Mouse (Mus musculus) frontal cortex, adult (tissue): ENCODE results near the gene Ptprt.
A peak's percentile ranks its signal among the peaks of the same experiment; 100 is the strongest.

Experiments
- ATAC-seq: cut with Nextera tagmentation; 2 replicates; pipeline ENCODE4 v1.9.2; 2017; ENCODE audit warnings: mild to moderate bottlenecking, moderate library complexity, mixed read lengths; ENCODE audit not compliant: low TSS enrichment

Ptprt gene

DNA sequence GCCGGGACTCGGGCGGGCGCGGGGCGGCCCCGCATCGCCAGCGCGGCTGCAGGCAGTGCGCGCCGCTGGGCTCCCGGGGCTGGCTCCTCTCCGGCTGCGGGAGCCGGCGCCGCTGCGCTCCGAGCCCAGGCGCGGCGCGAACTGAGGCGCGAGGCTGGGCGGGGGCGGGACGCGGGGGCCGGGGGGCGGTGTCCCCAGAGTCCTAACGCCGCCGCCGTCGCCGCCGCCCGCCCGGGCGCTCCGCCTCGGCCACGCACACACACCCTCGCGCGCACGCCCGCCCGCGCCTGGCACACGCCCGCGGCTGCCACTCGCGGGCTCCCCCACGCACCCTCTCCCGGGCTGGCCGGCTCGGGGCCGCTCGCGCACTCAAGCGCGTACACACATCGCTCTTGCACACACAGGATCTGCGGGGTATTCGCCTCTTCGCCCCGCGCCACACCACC is at the start of gene Ptprt:
TSS of gene Ptprt (minus strand) at position 207 of the 446 bp plus-strand sequence.
- peak; percentile 18 for ATAC-seq

DNA sequence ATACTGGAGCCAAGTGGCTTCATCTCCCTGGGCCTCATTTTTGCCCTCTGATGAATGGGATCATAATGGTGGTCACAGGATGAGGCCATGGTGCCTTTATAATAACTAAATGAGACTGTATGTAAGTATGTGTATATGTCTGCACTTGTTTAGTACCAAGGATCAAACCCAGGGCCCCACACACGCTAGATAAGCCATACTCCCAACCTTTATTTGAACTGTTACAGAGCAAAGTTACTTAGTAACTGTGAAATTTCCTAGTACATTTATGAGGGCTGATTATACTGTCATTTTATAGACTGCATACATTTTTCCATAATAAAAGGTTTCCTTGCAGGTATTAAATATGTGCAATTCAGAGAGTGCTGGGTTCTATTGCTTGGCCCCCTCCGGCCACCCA is 49.5 kb upstream of the Ptprt start:
- ATAC-seq = no peak

DNA sequence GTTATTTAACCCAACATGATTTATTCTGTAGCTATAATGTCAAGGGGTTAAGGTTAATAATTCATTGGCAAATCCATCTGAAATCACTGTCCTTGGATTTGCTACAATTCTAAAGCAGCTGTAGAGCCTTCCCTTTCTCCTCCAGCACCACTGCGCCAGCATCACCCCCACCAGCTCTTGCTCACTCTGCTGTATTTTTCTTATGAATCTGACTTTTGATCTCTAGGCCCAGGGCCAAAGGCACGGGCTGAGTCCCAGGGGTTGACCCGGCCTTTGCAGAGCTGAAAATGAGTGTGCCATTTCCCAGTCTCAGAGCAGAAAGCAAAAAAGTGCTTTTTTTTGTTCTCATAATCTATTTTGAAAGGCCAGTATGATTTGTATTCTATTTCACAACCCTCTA is 38.7 kb upstream of the Ptprt start:
- no peak for ATAC-seq

DNA sequence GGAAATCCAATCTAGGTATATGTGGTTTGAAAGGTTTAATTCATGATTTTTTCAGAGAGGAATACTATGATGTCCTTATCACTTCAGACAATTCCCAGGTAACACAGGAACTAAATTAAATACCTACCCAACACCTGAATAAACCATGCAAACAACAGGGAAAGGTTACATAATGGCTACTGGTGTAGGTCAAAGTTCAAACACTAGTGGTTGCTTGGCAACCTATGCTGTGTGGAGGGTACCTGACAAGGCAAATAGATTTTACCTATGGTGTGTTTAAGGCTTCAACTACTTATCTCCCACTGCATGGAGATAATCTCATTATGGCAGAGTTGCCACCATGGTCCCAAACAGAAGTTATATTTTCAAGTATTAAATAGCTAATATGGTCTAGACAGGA is 38.1 kb upstream of the Ptprt start:
- no peak for ATAC-seq

DNA sequence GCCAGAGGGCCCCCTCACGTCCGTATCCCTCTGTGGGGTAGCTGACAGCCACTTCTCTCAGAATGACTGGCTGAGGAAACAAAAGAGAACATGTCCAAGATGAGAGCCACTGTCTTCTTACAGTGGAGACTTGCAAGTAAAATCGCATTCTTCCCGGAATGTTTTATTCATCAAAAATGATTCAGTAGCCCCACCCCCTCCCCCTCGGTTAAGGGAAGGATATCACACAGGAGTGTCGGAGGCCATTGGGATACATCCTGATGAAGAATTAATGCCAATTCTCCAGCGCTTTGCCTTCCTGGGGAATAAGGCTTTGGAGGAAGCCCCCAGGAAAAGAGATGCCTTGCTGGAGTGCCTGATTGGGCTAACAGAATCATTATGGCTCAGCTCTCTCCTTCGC is 37.1 kb upstream of the Ptprt start:
- peak; percentile 58 for ATAC-seq

DNA sequence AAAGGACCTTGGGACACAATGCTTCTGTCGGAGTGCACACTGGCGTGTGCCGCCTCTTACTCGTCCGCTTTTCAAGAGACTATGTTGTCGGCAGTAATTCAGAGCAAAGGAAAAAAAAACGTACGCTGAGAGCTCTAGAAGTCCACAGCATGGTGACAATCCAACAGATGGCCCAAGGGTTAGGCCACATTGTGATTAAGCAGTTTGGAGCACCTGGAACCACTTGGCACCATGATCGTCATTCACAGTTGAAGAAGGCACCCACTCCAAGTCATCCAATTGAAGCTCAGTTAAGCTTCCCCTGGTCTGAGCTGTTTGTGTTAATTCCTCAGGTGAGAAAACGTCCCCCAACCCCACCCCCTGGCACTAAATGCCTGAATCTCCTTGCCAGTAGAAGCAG is 36.2 kb upstream of the Ptprt start:
- ATAC-seq = no peak

DNA sequence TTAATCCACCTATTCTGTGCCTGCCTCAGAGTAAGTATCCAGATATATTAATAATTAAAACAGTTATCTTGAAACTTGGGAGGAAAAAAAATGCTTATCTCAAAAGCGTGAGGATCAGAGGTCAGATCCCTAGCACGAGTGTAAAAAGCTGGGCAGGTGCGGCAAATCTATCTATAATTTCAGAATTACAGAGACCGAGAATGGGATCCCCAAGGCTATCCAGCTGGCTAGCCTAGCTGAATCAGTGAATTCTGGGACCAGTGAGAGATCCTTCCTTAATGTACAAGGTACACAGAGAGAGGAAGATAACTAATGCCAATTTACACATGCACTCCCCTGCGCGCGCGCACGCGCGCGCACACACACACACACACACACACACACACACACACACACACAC is 31.2 kb upstream of the Ptprt start:
- no peak for ATAC-seq

DNA sequence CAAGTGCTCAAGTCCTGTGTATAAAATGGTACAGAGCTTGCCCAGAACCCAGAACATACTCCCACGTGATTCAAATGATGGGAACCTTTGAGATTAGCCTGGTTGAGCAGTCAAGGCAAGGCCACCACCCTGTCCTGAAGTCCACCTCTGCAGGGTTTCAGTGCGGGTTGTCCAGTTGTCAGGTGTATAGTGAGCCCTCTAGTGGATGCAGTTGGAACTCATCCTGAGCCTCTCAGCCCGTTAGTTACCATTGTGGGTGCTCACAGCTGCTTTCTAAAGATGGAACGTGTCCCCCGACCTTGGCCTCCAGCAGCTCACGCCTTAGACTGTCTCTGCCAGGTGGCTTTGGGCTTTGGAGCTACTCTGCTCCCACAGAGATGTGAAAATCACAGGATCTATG is 21.7 kb upstream of the Ptprt start:
- ATAC-seq = peak; percentile 88

DNA sequence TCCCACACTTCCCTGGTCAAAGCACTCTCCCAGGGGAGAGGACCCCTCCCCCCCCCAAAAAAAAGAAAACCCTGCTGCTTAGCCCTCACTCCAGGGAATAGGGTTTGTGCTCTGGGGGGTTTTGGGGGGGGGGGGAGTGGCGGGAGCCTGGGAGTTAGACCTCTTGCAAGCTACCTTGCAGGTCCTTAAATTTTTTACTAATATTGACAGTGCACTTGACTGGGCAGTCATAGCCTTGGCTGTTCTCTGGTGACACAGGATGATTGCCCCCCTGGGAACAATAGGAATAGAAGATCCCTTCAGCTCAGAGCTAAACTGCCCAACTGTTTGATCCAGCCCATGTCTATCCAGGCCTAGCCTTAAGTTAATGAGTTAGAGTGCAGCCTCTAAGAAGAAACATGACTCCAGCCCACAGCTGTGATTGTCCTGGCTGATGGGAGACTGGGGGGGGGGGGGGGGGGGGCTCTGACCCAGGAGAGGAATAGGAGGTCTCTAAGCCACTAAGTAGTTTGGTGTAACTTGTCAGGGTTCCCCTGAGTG is 1.6 kb upstream of the Ptprt start:
- ATAC-seq = no peak

DNA sequence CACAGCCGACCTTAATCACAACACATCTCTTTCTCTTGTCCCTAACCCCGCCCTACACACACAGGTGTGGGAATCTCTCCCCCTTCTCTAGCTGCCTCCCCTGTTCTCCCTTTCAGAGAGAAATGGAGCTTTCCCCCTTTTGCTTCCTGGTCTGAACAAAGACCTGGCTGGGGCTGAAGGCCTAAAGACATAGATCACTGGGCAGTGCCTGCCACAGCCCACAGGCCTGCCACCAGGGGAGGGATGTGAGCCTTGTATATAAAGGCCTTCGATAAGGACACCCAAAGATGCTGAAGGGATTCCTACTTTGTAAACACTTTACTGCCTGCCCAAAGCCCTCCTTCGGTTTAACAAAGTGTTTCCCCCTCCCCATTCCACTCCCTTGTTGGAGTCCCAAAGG is 786 bp upstream of the Ptprt start:
- ATAC-seq = no peak

DNA sequence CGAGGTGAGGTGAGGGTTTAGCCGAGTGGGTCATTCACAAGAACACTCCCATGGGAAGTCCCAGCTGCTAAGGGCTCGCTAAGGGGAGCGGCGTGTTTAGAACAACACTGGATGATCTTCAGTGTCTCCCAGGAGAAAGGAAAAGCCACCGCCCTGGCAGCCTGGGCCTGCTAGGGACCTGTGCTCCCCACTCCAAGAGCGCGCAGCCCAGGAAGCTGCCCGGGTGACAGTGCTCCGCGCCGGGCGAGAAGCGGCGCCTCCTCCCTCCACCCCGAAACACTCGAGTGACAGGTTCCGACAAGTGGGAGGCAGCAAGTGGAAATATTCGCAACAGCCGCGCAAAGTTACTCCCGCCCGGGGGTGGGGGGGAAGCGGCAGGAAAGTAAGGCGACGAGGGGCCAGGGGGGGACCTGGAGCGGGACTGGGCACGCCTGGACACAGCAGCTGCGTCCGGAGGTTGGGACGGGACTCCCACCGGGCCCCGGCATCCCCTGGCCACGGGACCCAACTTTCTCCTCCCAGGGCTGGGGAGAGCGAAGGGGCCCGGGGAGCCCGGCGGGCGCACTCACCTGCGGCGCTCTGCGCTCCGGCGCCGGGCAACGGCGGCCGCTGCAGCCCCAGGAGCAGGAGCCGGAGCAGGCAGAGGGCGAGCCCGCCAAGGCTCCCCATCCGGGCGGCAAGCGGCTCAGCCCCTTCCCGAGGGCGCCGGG is 561 bp downstream of the Ptprt start:
- peak; percentile 33; the same call in 1 of the 2 replicates for ATAC-seq

DNA sequence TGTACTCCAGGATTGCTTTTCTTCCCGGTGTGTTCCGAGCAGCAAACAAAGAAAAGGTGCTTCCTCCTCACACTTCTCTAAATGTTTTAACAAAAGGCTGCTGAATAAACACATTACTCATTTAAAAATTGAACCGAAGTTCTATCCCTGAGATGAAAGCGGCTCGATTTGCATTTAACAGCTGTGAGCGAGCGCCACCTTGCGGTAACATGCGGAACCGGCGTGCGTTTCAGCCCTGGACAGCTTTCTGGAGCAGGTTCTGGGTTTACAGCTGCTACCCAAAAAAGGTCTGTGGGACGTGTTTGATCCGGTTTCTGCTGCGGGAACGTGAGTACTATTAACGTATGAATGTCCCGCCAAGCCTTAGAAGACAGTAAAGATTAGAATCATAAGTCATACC is 1.9 kb downstream of the Ptprt start:
- ATAC-seq = peak; percentile 50

DNA sequence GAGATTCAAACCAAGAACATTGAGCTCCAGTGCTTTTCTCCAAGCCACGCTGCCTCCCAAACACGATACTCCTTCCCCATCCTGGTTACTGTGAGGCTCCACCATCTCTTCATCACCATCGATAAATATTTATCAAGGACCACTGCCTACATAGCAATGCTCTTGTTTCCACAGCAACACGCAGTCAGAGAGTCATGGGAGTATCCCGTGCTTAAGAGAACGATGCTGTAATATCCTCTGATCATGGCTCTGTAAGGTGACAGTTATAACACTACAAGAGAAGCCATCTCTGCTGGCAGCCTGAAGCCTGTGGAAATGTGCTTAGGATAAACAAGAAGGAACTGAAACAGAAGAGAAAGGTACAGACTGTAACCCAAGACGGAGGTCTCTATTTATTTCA is 3.4 kb downstream of the Ptprt start:
- ATAC-seq = no peak

DNA sequence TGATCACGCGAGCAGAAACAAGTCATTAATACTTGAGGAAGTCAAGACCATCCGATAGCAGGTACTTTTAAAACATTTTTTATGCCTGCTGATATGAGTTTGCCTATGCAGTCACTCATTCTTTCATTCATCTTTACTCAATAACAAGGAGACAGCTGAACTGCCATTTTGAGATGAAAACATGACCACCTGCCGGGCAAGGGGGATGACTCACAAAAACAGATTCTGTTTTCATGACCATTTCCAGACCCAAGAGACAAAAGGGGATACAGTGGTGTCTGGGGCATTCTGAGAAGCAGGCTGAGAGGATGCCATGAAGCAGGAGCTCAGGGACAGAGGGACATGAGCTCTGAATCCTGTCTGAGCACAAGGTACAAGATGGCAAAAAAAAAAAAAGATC is 6.5 kb downstream of the Ptprt start:
- ATAC-seq = no peak

DNA sequence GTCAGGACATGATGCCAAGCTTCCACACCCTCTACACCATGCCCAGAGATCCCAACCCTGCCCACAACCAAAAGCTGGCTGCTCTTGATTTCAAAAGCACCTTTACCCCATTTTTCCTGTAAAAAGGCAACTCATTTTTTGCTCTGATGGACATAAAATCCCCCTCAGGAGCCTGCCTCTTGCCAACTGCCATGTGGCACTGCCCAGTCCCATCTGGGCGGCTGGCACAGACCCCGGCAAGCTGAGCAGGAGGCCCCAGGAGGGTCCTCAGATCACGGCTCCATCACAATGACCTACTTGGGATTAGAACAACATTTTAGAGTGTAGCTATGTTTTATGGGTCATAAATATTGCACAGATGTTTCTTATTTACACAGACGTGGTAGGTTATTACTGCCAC is 22.3 kb downstream of the Ptprt start:
- no peak for ATAC-seq

DNA sequence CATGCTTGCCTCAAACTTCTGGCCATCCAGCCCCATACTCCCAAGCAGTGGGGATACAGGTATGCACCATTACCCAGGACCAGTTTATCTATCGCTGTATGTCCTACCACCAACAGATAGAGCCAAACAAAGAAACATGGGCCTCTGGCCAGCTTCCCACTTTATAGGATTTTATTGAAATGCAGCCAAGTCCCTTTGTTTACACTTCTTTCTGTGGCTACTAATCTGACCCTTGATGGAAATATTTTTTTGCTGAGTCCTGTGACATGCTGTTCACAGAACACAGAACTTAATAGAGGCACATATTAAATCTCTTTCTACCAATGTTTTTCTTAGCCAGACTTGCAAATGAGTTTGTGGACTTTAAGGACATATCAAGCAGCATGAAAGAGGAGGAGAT is 23.4 kb downstream of the Ptprt start:
- no peak for ATAC-seq

DNA sequence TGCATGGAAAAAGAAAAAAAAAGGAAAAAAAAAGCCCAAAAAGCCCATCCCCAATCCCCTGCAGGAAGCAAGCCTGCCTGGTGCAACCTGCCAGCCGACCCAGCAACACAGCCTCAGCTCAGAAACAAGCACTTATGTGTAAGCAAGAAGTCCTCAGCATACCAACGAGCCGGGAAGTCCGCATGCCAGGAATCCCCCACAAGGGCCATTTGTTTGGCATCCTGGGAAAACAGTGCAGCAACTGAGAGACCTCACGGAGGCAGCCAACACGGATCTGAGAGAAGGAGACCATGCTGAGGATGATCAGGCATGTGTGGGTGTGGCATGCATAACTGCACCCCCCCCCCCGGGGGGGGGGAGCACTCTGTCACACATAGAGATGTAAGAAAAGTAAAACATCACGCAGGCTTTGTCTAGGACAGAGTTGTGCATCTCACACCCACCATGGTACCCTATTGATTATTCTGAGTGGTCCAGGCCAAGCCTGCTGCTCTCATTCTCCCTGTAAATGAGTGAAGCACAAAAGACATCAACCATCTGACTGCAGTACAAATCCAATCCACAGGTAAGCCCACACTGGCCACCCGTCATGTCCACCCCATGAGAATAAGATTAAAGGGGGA is 24.4 kb downstream of the Ptprt start:
- peak; percentile 74 for ATAC-seq

DNA sequence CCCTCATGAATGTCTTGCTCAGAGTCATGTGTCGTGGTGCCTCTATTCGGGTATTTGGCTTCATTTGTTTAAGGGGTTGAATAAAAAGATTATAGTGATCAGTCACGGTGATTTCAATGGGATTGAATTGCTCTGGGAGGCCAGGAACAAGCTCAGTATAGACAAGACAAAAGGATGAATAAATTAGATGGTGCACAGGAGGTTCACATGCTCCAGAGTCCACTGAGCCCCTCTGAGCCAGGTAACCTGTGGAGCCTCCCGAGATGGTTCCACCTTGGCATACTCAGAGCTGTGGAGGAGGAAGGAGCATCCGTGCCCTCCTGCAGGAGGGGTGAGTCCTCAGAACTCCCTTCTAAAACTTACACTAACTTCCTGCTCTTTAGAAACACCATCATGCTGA is 26.0 kb downstream of the Ptprt start:
- ATAC-seq = no peak

DNA sequence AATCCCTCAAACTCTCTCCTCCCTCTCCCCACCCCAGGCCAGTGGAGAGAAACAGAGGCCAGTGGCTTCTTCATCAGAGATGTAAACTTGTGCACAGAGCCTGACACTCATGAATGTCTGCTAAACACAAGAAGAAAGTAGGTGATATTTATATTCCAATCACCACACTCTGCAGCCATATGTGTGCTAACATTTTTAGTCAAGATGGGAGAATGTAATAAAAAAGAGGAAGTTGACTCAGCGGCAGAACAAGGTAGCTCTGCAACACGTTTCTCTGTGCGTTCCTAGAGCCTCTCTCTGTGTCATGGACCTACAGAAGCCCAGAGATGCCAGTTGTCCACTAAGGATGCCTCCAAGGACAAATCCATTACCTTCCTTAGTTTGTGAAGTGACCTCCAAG is 34.9 kb downstream of the Ptprt start:
- ATAC-seq = peak; percentile 73

DNA sequence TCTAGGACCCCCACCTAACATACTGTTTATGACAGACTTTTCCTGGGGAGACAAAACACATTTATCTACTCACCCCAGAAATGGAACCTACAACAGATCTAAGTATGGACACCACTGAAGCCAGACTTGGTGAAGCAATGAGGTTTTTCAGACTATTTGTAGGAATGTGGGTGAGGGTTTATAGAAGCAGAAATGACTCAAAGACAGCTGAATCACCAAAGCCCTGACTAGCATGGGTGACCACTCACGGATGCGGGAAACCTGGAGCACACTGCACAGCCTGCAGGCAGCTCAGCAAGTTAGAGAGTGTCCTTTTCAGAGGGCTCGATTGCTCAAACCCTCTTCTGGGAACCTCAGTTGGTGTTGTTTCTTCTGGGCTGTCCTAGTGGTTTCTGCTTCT is 36.2 kb downstream of the Ptprt start:
- peak; percentile 75 for ATAC-seq

DNA sequence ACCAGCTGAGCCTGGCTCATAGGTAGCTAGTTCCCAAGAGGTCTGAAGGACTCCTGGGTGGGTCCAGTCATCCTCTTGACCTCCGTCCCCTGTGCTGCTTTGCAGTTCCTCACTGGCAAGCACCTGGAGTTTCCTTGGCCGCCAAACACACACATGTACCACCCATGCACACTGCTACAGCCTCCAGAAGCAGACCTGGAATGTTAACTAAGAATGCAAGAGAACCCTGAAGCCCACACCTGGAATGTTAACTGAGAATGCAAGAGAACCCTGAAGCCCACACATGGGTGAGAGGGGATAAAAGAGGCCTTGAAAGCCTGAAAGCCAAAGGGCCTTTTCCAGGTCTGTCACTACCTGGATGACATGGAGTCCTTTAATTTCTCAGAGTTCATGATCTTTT is 46.7 kb downstream of the Ptprt start:
- ATAC-seq = no peak

DNA sequence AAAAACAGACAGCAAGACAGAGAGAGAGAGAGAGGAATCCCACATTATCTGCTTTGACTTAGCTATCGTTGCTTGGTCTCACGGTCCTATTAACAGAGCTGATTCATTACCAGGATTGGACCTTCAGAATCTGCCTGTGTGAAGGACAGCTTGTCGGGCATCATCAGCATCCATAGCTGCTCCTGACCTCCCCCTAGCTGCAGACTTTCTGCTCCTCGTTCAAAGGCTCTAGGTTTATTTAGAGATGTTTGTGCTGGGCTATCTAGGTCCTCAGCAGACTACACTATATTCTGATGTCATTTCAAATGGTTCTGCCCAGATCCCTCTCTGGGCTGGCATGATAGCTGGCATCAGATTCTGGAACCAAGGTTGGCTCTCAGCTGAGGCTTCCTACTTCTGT is 47.5 kb downstream of the Ptprt start:
- peak; percentile 52; the same call in 1 of the 2 replicates for ATAC-seq

DNA sequence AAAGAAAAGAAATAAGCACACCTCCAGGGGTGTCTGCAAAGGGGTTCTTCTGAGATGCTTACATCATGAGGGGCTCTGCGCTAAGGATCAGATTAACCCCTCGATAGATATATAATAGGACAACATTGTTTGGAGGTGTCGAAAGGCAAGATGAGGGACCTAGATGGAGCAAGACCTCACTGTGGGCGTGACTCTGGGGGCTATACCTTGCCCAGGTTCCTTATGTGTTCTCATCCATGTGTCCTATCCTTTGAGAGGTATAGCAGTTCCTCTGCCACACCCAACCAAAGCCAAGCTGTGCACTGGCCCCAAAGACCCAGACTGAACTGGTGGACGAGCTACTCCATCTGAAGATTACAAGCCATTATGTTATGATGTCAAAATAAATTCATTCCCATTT is 58.2 kb downstream of the Ptprt start:
- ATAC-seq = no peak

DNA sequence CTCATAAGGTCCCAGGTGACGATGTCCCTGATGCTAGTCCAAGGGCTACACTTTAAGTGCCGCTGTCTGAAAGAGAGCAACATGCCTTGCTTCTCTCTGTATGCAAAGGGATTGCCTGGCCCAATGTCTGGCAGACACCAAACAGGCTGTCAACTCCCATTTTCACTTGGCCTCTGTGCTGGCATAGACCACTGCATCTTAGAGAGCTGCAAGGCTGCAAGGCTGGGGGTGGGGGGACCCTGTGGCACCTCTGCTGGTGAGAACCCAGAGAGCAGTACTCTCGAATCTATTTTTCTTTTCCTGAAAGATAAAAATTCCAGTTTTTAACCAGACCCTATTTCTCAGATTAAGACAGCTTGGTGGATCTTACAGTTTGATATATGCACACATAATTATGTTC is 69.6 kb downstream of the Ptprt start:
- no peak for ATAC-seq
